Mouse (Mus musculus) adrenal gland, postnatal 14 days (tissue): ENCODE results near the gene Nup205. TPM values are rescaled to one million over a fixed set of nuclear protein-coding genes. Genes with fewer than 3 reads are reported as not detected.
A peak's percentile ranks its signal among the peaks of the same experiment; 100 is the strongest.

ENCODE experiments used
- DNase-seq: peaks from one replicate; pipeline ENCODE4 v3.0.0; 2021; ENCODE audit warnings: mixed read lengths
- total RNA-seq: library from RNA; stranded (reverse); gene quantifications from 2 replicates; pipeline ENCODE4 v1.2.3, GENCODE M21; 2021

The Nup205 gene
- total RNA-seq, 1 experiment from 2014 or later, result 39.5 TPM

- no peak for DNase-seq
Measured at GRCm38 (mm10) chr6:35245086-35245485, 67.9 kb downstream of the Nup205 start.

GRCm38 (mm10) chr6:35251807-35252476 lies 74.7 kb downstream of the Nup205 start:
- no peak for DNase-seq

- peak; percentile 95 for DNase-seq
Measured at GRCm38 (mm10) chr6:35252477-35253346, 75.5 kb downstream of the Nup205 start.

GRCm38 (mm10) chr6:35253474-35253873 lies 76.3 kb downstream of the Nup205 start:
- DNase-seq, result no peak

- DNase-seq, result no peak
Measured at GRCm38 (mm10) chr6:35254136-35254904, 77.1 kb downstream of the Nup205 start.

- no peak for DNase-seq
Measured at GRCm38 (mm10) chr6:35255017-35255416, 77.8 kb downstream of the Nup205 start.

GRCm38 (mm10) chr6:35256691-35257090 lies 79.5 kb downstream of the Nup205 start:
- DNase-seq, result peak; percentile 83

GRCm38 (mm10) chr6:35257626-35258190 lies 80.5 kb downstream of the Nup205 start:
- DNase-seq, result no peak

- no peak for DNase-seq
Measured at GRCm38 (mm10) chr6:35258922-35259321, 81.7 kb downstream of the Nup205 start.

GRCm38 (mm10) chr6:35259526-35259925 lies 82.3 kb downstream of the Nup205 start:
- peak; percentile 56 for DNase-seq

GRCm38 (mm10) chr6:35260531-35260930 lies 83.3 kb downstream of the Nup205 start:
- no peak for DNase-seq

- no peak for DNase-seq
Measured at GRCm38 (mm10) chr6:35265580-35266278, 88.5 kb downstream of the Nup205 start.

- no peak for DNase-seq
Measured at GRCm38 (mm10) chr6:35268711-35269110, 91.5 kb downstream of the Nup205 start.

- DNase-seq, result no peak
Measured at GRCm38 (mm10) chr6:35269643-35270042, 92.4 kb downstream of the Nup205 start.

GRCm38 (mm10) chr6:35271094-35271855 lies 94.1 kb downstream of the Nup205 start:
- DNase-seq, result no peak

- DNase-seq, result no peak
Measured at GRCm38 (mm10) chr6:35271868-35272765, 94.9 kb downstream of the Nup205 start.

- DNase-seq, result peak; percentile 48
Measured at GRCm38 (mm10) chr6:35273391-35274082, 96.3 kb downstream of the Nup205 start.

- no peak for DNase-seq
Measured at GRCm38 (mm10) chr6:35277903-35278587, 100.8 kb downstream of the Nup205 start.

- DNase-seq, result no peak
Measured at GRCm38 (mm10) chr6:35279306-35279705, 102.1 kb downstream of the Nup205 start.
